Mouse (Mus musculus) kidney, embryonic 14.5 days (tissue): ENCODE measurements at regions not wholly inside any gene's neighbourhood (a gene's known extent, or its start where the extent isn't known, plus 50 kb on each side); places are given as distances from the start of the nearest gene placed in this dataset.

Experiments used
- ATAC-seq: fragments of 200-750 bp; cut with Nextera tagmentation; 2 replicates; pipeline ENCODE4 v1.8.0; 2017; ENCODE audit warnings: moderate number of reproducible peaks, mild to moderate bottlenecking, moderate TSS enrichment, moderate library complexity; ENCODE audit not compliant: low FRiP score, low TSS enrichment
- H3K27ac ChIP-seq: fragments of 300-500 bp; sonication (generic); 2 replicates; pipeline ENCODE4 v1.5.1; 2014; ENCODE audit warnings: low read depth, mild to moderate bottlenecking, low read length, moderate library complexity, mixed read lengths
- H3K27me3 ChIP-seq: fragments of 300-500 bp; sonication (generic); 2 replicates; pipeline ENCODE4 v1.6.1; 2014; ENCODE audit warnings: mild to moderate bottlenecking, low read length; ENCODE audit not compliant: control insufficient read depth, insufficient read depth
- H3K36me3 ChIP-seq: fragments of 300-500 bp; sonication (generic); 2 replicates; pipeline ENCODE4 v1.6.1; 2014; ENCODE audit warnings: low read length, mixed read lengths; ENCODE audit not compliant: control insufficient read depth, insufficient read depth
- H3K4me1 ChIP-seq: fragments of 300-500 bp; sonication (generic); 2 replicates; pipeline ENCODE4 v1.6.1; 2014; ENCODE audit warnings: low read length, mixed read lengths; ENCODE audit not compliant: control insufficient read depth, insufficient read depth
- H3K4me2 ChIP-seq: fragments of 300-500 bp; sonication (generic); replicated peaks from 2 replicates; pipeline ENCODE4 v1.6.1; 2014; ENCODE audit warnings: low read depth, mild to moderate bottlenecking, low read length
- H3K4me3 ChIP-seq: fragments of 300-500 bp; sonication (generic); 2 replicates; pipeline ENCODE4 v1.5.1; 2014; ENCODE audit warnings: mild to moderate bottlenecking, low read length
- H3K9ac ChIP-seq: fragments of 300-500 bp; sonication (generic); 2 replicates; pipeline ENCODE4 v1.6.1; 2014; ENCODE audit warnings: low read depth, mild to moderate bottlenecking, low read length, moderate library complexity
- H3K9me3 ChIP-seq: fragments of 300-500 bp; sonication (generic); 2 replicates; pipeline ENCODE4 v1.6.1; 2016; ENCODE audit warnings: low read length; ENCODE audit not compliant: control insufficient read depth
- WGBS: fragments of 180-500 bp; shearing (Covaris S2); extraction: QIAGEN DNeasy Blood & Tissue Kit; methylation state at CpG from one replicate; pipeline ENCODE4 v1.1.7; 2014; 5-methylcytosine and 5-hydroxymethylcytosine counted together

DNA sequence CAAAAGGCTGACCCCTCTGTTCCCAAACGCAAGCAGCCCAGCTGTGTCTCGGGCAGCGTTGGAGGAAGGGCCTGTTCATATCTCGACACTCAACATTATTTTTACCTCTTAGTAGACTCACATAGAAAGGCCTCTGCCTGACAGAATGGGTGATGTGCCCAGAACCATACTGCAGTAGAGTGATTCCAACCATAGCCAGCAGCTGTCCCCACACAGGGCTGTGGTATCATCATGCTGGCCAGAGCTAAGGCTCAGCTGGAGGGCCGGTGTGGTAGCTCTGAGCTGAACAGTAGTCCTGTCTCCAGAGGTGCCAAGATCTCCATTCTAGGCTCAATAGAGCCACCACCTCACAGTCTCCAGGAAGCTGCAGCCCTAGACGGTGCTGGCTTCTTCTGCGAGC is 437.3 kb downstream of the Matn1 start:
- Histone ChIP-seq H3K4me2 (no peak overlapping the region; the same call in 1 of the 2 replicates), H3K27ac (no peak overlapping the region; the same call in 1 of the 2 replicates), H3K36me3 (no peaks in the 10 kb centered on the region), H3K9me3 (no peaks in the 10 kb centered on the region), H3K4me1 (peaks cover 12% of the 10 kb centered on the region; the same call in 1 of the 2 replicates), H3K9ac (no peak overlapping the region), H3K4me3 (no peak overlapping the region), H3K27me3 (no peaks in the 10 kb centered on the region)
- 79% methylated on average over 7 of the region's 7 CpGs for WGBS
- ATAC-seq: no peak

DNA sequence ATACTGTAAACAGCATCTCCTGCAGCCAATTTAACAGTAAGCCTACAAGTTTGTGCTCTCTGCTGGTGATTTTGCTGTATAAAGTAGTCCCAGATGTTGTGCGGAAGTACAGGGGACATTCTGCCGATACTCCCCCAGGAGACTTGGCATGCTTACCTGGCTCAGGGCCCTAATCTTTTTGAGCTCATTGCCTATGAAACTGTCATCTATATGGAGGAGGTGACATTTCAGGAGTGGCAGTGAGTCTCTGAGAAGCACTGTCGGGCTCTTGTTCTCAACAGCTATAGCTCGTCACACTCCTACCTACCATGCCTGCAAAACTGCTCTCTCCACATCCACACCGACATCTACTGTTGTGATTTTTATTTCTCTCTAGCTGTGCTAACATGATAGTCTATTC is 439.7 kb downstream of the Matn1 start:
- peaks cover 3% of the 10 kb centered on the region; the same call in 1 of the 2 replicates for H3K9me3 ChIP-seq
- no peak overlapping the region for H3K9ac ChIP-seq
- no peak overlapping the region for H3K27ac ChIP-seq
- no peaks in the 10 kb centered on the region for H3K27me3 ChIP-seq
- H3K4me2 ChIP-seq: no peak overlapping the region
- no peaks in the 10 kb centered on the region for H3K36me3 ChIP-seq
- no peak overlapping the region for H3K4me3 ChIP-seq
- peaks cover 9% of the 10 kb centered on the region; the same call in 1 of the 2 replicates for H3K4me1 ChIP-seq
- whole genome bisulfite sequencing: 65% methylated on average over 5 of the region's 5 CpGs
- no peak for ATAC-seq

DNA sequence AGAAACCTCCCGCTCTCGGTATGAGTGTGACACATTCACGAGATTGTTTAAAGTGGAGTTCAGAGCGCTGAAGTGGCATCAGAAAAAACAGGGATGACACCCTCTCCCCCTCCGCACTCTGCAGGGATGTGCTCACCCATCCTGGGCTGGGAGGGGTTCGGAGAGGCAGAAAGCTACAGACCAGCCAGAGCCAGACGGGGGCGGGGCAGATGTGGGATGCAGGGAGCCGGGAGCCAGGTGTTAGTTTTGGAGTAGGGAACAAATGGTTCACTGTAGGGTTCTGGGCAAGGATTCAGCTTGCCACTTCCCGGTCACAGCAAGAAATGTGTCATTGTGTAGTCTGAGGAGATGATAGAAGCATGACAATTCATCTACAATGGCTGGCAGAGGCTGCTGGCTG is 442.8 kb downstream of the Matn1 start:
- H3K9ac ChIP-seq: no peak overlapping the region
- no peaks in the 10 kb centered on the region for H3K27me3 ChIP-seq
- 73% methylated on average over 10 of the region's 10 CpGs for WGBS
- H3K4me3 ChIP-seq: no peak overlapping the region
- peaks cover 3% of the 10 kb centered on the region; the same call in 1 of the 2 replicates for H3K9me3 ChIP-seq
- H3K4me1 ChIP-seq: peaks cover 9% of the 10 kb centered on the region; the same call in 1 of the 2 replicates
- H3K36me3 ChIP-seq: no peaks in the 10 kb centered on the region
- no peak overlapping the region for H3K4me2 ChIP-seq
- no peak overlapping the region for H3K27ac ChIP-seq
- ATAC-seq: no peak

DNA sequence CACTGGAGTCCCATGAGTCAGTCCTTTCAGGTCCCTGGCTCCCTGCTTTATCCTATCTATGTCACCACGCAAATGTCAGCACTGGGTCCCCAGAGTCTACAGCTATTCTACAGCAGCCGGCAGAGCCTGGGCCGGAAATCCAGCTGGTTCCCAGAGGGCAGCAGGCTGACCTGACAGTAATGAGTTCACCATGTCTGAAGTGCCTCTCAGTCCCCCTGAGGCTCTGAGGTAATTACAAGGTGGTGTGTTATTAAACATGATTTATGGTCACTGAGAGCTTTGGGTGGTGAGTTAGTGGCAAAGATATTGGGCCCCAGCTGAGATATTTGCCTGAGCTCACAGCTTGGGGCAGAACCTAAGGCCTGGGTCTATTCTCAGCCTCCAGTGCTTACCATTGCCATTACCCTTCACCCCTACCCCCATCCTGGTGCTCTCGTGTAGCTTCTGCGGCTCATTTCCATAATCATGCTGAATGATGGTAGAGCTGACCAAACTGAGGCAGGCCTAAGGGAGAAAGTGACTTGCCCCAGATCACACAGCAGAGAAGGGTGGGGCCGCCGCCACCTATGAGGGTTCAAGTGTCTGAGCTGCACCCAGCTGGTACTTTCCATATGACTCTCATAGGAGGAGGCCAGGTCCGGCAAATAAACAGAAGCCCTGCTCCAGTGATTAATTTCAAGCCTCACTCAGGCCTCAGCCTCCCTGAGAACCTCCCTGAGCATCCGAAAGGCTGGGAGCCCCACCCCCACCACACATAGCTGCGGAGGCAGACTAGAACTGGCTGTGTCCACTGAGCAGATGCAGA is 446.8 kb downstream of the Ptpru start:
- Histone ChIP-seq H3K36me3 (no peaks in the 10 kb centered on the region), H3K27ac (no peak overlapping the region), H3K27me3 (no peaks in the 10 kb centered on the region), H3K4me3 (no peak overlapping the region), H3K9me3 (peaks cover 3% of the 10 kb centered on the region; the same call in 1 of the 2 replicates), H3K4me2 (no peak overlapping the region), H3K4me1 (peaks cover 12% of the 10 kb centered on the region; the same call in 1 of the 2 replicates), H3K9ac (no peak overlapping the region)
- peak; percentile 63 for ATAC-seq
- WGBS: 19% methylated on average over 10 of the region's 10 CpGs

DNA sequence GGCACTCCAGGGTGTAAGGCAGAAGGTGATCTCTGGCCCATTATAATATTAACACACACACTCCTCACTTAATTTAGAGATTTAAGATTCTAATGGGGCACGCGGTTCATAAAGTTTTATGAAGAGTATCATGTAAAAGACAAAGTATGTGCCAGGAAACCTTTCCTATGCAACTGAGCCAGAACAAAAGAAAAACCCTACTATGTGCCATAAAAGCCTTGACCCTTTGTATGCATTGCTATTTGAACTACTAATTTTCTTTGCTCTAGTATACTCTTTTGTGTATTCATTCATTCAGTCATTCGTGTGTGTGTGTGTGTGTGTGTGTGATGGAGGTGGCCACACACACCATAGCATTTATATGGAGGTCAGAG is 446.2 kb downstream of the Ptpru start:
- no peak overlapping the region for H3K27ac ChIP-seq
- no peaks in the 10 kb centered on the region for H3K36me3 ChIP-seq
- H3K9ac ChIP-seq: no peak overlapping the region
- peaks cover 12% of the 10 kb centered on the region; the same call in 1 of the 2 replicates for H3K4me1 ChIP-seq
- WGBS: 90% methylated on average over 3 of the region's 3 CpGs
- no peak overlapping the region for H3K4me2 ChIP-seq
- H3K9me3 ChIP-seq: peaks cover 3% of the 10 kb centered on the region; the same call in 1 of the 2 replicates
- H3K4me3 ChIP-seq: no peak overlapping the region
- no peak for ATAC-seq
- H3K27me3 ChIP-seq: no peaks in the 10 kb centered on the region

DNA sequence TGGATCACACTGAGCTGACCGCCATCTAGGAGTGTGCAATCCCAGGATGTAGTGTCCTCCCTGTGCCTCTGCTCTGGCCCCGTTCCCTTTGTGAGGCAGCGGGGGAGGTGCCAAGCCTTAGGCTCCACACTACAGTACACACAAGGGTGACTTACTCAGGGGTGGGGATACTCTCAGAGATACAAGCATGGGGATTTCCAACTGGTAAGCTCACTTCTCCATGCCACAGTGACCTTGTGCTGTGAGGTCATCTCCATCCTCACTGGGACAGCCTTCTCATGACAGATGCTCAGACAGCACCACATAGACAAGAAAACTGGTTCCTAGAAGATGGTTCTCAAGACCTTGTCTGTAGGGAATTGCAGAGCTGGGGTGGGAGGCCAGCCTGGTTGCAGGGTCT is 445.6 kb downstream of the Ptpru start:
- Histone ChIP-seq H3K27ac (no peak overlapping the region), H3K4me1 (peaks cover 12% of the 10 kb centered on the region; the same call in 1 of the 2 replicates), H3K27me3 (no peaks in the 10 kb centered on the region), H3K4me3 (no peak overlapping the region), H3K4me2 (no peak overlapping the region), H3K9me3 (peaks cover 2% of the 10 kb centered on the region; the same call in 1 of the 2 replicates), H3K36me3 (no peaks in the 10 kb centered on the region), H3K9ac (no peak overlapping the region)
- ATAC-seq: no peak
- 64% methylated on average over 3 of the region's 3 CpGs for WGBS

DNA sequence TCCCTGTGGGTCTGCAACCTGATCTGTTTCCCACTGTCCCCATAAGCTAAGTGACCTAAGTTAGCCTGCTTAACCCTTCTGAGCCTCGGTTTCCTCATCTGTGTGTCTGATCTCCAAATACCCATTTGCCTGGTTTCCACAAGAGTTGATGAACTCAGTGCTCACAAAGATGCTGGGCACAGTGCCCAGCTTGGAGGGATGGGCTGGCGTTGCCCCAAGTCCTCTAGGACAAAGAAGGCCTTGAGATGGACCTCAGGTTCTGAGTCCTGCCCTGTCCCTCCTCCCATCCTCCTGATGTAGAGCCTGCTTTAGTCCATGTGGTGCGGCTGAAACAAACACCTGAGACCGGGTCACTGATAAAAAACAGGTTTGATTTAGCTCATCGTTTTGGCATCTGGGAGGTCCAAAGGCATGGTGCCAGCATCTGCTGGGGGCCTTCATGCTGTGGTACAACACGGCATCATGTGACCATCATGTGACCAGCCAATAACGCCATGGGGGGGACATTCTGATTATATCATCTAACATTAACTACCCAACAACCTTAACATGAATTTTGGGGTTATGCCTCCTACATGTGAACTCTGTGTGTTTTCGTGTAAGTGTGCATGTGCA is 441.8 kb downstream of the Ptpru start:
- H3K4me2 ChIP-seq: no peak overlapping the region
- peaks cover 5% of the 10 kb centered on the region; the same call in 1 of the 2 replicates for H3K4me1 ChIP-seq
- H3K9ac ChIP-seq: no peak overlapping the region
- no peak for ATAC-seq
- H3K9me3 ChIP-seq: no peaks in the 10 kb centered on the region
- no peaks in the 10 kb centered on the region for H3K36me3 ChIP-seq
- no peaks in the 10 kb centered on the region for H3K27me3 ChIP-seq
- no peak overlapping the region for H3K27ac ChIP-seq
- H3K4me3 ChIP-seq: no peak overlapping the region
- 90% methylated on average over 8 of the region's 8 CpGs for WGBS

DNA sequence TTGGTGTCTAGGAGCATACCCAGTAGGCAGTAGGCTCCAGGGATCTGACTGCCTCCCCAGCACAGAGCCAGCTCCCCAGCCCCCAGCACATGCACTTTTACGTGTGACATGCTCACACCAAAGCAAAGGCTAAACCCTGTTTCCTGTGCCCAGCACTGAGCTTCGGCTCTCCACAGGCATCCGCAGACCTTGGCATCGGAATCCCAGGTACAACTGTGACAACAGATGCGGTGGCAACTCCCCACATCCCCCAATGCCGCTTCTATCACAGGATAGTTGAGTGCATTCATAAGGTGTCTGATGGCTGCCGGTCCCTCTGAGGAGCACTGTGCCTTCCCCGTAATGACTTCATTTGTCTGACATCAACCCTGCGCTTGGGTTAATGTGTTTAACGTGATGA is 440.9 kb downstream of the Ptpru start:
- H3K36me3 ChIP-seq: no peaks in the 10 kb centered on the region
- no peaks in the 10 kb centered on the region for H3K27me3 ChIP-seq
- H3K4me2 ChIP-seq: no peak overlapping the region
- no peak overlapping the region for H3K4me3 ChIP-seq
- ATAC-seq: no peak
- H3K4me1 ChIP-seq: peaks cover 3% of the 10 kb centered on the region; the same call in 1 of the 2 replicates
- no peak overlapping the region for H3K27ac ChIP-seq
- no peak overlapping the region for H3K9ac ChIP-seq
- H3K9me3 ChIP-seq: no peaks in the 10 kb centered on the region
- WGBS: 92% methylated on average over 10 of the region's 10 CpGs

DNA sequence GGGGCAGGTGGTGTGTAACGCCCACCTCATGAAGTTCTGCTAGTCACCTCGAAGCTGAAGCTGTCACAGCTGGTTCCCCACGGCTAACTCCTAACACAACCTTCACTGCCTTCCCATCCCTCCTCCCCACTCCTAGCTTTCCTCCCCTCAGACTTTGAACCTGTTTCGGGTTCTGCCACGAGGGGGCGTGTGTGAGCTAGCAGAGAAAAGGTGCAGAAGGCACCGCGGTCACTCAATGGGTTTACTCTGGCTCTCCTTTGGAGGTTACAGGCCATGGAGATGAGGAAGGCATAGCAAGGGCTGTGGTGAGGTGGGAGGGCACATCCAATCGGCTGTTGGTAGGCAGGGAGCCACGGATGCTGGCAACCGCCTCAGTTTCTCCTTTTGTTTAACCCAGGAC is 437.3 kb downstream of the Ptpru start:
- WGBS: 21% methylated on average over 11 of the region's 11 CpGs
- Histone ChIP-seq H3K4me2 (no peak overlapping the region), H3K36me3 (no peaks in the 10 kb centered on the region), H3K4me3 (no peak overlapping the region), H3K27ac (no peak overlapping the region), H3K9ac (no peak overlapping the region), H3K9me3 (no peaks in the 10 kb centered on the region), H3K27me3 (no peaks in the 10 kb centered on the region), H3K4me1 (peaks cover 6% of the 10 kb centered on the region; the same call in 1 of the 2 replicates)
- no peak for ATAC-seq
